Mouse (Mus musculus): ENCODE data around the gene Zan.
A peak's percentile ranks its signal among the peaks of the same experiment; 100 is the strongest.
"Not testable (repeated sequence)": the region's sequence is repeated elsewhere in the genome, so short reads cannot be mapped to it uniquely, and the experiment has no call there.

Gene Zan

DNA sequence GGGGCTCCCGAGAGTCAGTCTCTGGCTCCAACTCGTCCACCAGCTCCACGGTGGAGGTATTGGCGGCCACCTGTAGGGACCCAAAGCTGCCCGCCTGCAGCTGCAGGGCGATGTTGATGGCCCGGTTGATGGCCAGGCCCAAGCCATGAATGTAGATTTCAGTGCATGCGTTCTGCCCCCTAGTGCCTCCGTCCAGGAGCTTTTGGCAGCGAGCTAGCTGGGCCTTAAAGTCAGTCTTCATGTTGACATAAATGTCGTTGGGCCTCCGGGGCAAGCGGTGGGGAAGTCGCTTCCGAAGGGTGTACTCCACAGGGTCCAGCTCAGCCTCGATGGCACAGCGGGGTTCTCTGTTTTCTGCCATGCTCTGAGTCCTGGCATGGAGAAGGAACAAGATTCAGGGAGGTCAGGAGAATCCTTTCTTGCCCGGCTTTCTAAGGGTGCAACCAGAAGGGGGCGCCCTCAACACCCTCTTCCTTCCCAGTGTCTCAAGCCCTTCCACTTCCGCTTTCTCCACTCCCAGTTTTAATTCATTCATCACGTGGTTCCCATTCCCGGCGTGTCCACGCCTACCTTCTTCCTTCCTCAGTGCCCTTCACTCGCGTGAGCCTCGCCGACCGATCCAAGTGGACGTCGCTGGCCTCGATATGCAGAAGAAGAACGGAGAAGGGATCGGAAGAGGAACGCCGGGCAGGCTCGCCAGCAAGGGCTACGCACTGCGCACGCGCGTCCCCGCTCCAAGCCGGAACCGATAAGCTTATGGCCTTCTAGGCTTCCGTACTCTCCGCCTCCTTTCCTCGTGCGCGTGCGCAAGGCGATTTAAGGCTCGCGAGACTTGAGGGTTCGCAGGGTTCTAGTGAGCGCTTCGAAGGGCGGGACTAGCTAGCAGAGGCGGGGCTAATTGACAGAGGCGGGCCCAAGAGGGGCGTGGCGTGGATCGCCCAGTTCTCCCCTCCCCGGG, 25.1 kb upstream of the Zan start, which contains the start of gene Pop7:
TSS of gene Pop7 (minus strand) at position 810 of the 958 bp plus-strand sequence.
- peak; percentile 100 for DNase-seq (ENCODE audit: low spot score)

DNA sequence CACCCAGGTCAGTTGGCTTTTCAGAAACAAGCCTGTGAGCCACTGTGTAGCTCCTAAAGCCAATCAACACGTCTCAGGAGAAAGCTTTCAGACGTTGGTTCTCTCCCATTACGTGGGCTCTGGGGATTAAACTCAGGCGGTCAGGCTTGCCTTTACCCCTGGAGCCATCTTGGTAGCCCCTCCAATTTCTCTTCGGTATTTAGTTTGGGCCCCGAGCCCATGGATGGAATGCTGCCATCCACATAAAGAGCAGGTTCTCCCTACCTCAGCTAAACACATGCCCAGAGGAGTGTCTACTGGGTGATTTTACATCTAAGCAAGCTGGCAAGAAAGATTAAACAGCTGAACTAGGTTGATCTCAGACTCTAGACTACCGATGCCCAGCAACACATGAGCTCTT, 23.3 kb upstream of the Zan start:
- no peak for DNase-seq (ENCODE audit: low spot score)

DNA sequence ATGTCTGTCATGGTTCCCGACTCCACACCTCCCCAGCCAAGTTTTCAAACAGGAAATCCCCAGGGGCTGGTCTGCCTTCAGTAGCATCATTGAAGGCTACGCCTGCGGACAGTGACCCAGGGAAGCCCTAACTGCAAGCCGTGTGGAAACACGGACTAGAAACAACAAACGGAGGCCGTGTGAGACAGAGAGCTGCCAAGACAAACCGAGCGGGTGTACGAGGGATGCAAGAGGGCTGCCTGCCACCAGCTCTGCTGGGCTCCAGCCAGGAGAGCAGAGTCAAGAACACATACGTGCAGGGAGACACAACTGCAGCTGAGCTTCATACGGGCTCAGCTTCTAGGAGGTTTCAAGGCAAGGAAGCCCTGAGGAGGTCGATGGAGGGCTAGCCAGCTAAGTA, 17.0 kb upstream of the Zan start:
- no peak for DNase-seq (ENCODE audit: low spot score)

DNA sequence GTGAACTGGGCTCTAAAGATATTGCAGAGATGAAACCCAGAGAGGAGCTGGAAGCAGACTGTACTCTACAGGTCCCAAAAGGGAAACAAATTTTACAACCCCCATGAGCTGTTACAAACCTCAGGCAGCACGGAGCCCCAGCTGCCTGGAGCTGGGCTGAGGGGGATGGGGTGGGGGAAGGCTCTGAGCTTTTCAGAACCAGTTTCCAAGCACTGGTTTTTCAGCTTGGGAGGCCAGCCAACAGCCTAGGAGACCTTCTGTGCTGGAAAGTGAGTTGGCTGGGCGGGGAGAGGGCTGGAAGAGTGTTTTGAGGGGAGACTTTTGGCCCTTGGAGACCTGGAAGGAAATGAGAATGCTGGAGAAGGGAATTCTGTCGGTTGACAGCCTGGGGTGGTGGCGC, 14.7 kb upstream of the Zan start:
- DNase-seq (ENCODE audit: low spot score) = no peak

DNA sequence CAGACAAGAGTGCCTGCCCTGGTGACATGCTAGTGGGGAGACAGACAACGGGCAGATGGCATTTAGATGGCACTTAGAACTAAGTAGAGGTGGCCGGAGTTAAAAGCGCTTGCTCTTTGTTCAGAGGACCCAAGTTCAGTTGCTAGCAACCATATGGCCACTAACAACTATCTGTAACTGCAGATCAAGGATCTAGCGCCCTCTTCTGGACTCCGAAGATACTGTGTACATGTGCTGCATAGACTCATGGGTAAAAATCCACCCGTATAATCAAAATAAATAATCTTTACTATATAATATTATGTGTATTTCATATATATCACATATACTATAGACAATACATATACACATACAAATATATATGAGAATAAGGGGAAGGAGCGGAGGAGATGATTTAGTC, 10.8 kb upstream of the Zan start:
- DNase-seq (ENCODE audit: low spot score) = no peak

DNA sequence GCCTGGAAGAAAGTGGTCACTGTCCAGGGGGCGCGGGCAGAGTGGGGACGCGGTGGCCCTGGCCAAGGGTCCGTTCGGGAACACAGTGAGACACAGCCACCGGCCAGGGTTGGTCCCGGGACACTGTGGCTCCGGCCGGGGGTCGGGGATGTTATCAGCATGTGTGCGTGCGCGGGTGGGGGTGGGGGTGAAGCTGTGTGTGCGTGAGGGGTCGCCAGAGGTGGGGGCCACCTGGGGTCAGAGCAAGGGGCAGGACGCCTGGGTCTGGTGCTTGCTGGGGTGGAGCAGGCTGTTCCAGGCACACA, 8.9 kb upstream of the Zan start:
- no peak for DNase-seq (ENCODE audit: low spot score)

DNA sequence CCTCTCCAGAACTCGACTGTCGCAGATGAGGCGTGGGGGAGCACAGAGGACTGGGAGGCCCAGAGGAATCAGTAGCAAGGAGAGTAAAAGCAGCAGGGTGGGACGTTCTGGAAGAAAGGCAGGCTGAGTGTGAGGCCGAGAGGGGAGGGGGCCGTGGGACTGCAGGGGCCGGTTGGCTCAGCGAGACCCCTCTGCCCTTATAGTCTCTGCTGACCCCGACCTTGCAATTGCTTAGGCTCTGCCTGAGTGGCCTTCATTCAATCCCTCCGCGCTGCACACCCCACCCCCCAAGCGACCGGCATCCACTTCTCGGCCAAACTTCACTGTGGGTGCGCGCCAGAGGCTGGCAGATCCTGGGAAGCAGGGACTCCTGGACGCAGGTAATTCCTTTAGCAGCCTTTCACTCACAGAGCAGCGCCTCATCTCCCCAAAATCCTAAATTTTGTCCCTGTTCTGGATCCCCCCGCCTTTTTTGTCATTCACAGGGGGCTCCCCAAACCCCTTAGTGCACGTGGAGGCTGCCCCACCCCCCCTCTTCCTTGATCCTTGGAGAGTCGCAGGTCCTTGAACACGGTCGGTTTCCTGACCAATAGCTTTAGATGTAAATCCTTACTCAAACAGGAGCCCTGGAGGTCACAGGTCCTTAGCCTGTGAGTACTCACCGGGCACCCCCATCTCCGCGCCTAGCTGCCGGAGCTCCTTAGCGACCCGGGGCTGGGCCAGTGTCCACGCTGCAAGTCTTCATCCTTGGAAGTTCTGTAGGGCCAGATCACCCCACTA, 8.4 kb upstream of the Zan start:
- no peak for DNase-seq (ENCODE audit: low spot score)

DNA sequence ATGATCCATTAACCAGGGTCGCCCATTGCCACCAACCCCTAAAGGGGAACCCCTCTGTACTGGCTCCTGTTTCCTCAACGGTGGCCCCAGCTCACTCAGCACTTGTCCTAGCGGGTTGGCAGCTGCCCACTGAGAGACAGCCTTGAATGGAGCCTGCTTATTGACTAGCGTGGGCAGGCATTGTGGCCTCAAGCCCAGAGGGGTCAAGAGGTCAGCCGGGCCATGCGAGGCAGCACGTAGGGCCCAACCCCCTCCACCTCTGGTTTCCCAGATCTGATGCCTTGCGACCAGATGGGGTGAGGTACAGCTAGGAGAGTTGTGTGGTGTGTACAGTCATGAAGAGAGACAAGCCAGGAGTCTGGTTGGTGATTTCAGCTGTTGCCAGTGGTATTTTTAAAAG, 5.0 kb upstream of the Zan start:
- DNase-seq (ENCODE audit: low spot score) = peak; percentile 9

DNA sequence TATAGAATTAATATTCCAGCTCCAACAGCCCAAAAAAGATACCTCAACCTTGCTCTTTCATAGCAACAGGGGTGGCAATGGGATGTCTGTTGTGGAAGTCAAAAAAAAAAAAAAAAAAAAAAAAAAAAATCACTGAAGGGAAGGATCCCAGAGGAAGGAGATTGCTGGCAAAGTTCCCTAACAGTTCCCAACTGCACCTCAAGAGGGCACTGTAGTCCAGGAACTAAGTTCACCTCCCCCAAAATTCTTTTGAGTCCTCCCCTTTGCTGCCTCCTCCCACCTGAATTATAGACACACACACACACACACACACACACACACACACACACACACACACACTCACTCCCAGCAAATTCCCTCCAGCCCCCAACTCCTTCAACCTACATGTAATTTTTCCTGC, 4.3 kb upstream of the Zan start:
- DNase-seq (ENCODE audit: low spot score) = peak; percentile 82

DNA sequence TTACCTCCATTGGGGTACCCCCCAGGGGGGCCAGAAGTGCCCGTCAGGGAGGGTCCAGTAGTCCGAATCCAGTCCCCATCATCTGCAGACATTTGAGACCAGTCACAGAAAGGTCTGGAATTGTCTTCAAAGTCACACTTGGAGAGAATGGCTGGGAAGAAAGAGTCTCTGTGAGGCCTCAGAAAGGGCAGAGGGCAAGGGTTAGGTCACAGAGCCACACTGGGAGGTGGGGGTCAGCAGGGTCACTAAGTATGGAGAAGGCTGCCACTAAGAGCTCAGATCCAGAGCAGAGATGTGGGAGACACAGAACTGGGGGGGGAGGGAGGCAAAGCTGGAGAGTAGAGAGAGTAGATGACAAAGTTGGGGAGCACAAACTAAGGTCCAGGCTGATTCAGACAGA, 2.5 kb downstream of the Zan start:
- no peak for DNase-seq (ENCODE audit: low spot score)

DNA sequence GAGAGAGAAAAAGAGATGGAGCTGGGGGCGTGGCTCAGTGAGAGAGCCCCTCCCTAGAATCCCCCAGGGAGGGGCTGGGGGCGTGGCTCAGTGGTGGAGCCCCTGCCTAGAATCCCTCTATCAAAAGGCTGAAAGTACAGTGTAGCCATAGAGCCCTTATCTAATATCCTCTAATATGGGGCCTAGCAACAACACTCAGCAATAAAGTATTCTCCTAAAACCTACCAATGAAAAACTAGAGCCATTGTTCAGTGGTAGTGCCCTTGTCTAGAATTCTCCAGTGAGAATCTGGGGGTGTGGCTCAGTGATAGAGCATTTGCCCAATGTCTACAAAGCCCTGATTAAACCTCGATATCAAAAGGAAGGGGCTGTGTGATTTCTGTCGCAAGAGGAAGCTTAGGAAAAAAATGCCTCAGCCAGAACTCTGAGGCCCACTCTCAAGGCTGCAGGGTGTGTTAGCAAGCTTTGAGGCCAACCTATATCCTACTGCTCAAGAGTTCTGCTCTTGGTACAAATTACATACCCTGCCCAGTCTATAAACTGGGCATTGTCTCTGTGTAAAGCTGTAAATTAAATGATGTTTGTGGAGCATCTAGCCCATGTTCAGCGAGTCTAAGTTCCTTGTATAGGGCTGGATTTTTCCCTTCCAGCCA, 4.5 kb downstream of the Zan start:
- DNase-seq (ENCODE audit: low spot score) = no peak

DNA sequence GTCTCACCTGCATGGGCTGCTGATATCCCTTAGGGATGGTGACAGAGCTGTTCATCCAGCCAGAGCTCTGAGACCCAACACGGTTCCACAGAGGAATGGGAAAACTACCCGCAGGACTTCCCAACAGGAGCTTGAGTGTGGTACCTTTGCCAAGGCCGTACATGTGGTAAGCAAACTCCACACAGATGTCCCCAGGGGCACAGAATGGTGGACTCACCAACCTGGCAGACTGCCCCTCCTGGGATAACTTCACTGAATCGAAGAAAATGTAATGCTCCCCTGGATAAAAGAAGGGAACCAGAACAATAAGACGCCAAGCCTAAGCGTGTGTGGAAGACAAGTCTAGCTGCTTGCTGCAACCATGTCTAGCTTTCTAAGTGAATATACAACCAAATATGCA, 9.9 kb downstream of the Zan start:
- no peak for DNase-seq (ENCODE audit: low spot score)

DNA sequence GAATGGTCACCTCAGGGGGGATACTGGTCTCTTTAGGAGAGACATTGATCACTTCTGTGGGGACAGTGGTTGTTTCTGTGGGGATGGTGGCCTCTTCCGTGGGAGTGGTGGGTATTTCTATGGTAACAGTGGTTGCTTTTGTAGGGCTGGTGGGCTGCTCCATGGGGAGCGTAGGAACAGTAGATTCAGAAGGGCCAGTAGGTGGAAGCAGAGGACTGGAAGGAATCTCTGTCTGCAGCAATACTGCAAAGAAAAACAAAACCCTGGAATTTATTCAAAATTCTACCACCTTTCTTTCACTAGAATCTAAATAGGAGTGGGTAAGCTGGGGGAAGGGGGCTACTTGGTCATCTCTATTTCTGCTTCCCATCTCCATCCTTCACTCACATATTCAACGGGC, 11.8 kb downstream of the Zan start:
- DNase-seq (ENCODE audit: low spot score) = no peak

DNA sequence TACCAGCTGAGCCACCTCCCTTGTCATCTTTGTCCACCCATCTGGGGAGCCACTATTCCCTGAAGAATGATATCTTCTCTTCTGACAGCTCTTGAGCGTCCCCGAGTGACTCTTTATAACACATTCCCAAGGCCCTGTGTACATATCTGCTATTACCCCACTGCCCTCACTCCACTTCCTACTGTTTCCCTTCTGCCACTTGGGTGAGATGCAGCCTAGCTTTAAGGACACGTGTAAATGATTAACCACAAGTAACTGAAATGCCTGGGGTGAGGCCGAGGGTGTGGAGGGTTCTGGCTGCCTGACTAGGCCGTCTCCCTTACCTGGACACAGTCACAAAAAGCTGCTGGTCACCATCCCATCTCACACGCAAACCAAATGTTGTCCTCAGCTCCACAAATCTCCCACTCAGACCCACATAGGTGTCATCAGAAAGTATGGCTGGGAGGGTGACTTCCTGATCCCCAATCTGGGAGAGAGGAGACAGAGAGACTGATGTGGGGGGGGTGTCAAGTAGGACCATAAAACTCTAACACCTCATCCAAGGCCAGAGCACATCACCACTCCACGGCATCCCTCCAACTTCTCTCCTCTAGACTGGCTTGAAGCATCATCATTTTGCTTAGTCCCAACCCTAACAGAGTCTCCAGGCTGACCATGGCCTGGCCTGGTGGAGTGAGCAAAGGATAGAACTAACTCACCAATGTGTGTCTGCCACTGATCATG, 20.8 kb downstream of the Zan start:
- DNase-seq (ENCODE audit: low spot score) = peak; percentile 22

DNA sequence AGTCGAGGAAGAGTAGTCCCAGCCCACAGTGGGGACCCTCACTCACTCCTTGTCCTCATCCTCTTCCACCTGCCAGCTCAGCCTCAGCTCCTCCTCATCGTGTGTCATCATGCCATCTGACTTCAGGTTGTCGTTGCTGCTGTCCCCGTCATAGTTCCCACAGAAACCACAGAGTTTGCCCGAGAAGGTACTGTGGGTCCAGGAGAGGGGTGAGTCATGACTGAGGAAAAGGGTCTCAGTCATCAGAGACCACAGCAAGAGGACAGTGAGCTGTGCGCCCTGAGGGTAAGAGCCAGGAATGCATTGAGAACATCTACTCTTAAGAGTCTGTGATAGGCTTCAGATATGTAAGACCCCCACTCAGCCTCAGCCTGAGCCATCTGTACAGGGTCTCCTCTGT, 21.7 kb downstream of the Zan start:
- DNase-seq (ENCODE audit: low spot score) = no peak

DNA sequence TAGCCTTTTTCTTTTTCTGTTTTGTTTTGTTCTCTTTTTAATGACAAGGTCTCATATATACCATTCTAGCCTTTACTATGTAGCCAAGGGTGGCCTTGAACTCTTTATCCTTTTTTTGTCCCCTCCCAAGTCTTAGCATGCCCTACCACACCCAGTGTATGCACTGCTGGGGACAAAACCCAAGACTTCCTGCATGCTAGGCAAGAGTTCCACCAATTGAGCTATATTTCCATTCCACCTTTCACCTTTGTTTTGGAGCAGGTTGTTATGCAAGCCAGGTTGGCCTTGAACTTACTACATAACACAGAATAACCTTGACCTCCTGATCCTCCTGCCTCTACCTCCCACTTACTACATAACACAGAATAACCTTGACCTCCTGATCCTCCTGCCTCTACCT, 31.3 kb downstream of the Zan start:
- no peak for DNase-seq (ENCODE audit: low spot score)

DNA sequence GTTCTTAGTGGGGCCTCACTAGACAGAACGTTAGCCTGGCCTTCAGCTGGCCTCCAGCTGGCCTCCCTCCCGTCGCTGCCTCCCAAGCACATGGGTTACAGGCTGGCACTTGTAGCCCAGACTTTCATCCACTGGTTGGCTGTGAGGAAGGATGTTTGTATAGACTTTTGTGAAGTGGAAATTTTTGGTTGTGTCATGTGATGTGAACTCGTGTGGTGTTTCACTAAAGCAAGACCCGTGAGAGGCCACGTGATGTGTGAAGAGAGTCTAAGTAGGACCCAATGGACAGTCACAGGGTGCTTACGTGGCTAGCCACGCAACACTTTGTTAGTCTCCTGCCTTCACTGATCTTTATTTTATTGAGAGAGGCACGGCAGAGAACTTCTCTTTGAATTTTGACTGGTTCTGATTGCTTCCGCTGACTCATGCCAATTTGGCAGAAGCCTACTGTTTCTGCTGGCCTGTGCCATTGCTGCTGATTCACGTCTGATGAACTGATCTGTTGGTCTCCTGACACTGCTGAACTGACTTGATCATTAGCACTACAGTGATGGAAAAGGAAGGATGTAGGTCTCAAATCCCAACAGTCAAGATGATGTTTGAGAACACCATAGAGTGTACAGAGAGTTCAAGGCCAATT, 36.5 kb downstream of the Zan start:
- DNase-seq (ENCODE audit: low spot score) = no peak

DNA sequence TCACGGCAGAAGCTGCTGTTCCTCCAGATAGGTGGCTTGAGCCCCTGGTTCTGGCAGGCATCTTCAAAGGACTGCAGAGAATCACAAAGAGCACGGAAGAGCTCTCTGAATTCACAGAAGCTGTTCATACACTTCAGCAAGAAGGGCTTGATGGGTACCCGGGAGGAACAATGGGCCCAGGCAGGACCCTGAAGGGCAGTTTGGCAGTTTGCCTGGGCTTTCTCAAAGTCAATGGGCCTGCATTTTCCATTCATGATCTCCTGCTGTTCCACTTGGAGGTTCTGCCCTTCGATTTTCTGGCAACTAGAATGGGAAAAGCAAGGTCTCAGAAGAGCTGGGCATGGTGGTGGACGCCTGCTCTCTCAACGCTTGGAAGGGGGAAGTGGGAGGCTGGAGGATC, 43.0 kb downstream of the Zan start:
- no peak for DNase-seq (ENCODE audit: low spot score)

DNA sequence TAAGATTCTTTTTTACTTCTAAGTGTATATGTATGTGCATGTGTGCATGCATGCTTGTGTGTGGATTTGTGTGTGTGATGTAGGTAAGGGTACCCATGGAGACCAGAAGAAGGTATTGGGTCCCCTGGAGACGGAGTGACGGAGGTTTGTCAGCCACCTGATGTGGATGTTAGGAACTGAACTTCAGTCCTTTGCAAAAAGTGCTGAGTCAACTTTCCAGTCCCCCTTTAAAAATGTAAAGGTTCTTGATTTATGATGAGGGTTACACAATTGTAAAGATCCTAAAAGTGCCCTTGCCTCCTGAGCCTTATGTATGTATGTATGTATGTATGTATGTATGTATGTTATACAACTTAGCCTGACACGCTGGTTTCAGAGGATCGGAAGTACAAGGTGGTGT, 46.5 kb downstream of the Zan start:
- DNase-seq (ENCODE audit: low spot score) = not testable (repeated sequence)

DNA sequence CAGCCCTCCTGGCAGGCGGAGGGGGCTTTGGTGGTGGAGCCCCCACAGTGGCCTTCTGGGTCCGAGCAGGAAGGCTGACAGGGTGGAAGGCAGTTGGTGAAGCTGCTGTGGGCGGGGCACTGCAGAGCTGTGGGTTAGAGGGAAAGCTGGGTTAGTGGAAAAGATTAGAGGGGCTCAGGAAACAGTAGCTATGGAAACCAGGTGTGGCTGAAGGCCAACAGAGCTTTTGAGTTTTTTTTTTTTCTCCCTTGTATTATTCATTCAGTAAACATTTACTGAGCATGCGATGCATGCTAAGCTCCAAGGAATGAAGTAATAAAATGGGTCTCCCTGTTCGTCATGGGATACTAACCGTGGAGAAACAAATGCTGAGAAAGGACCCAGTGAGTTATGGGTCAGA, 51.2 kb downstream of the Zan start:
- DNase-seq (ENCODE audit: low spot score) = peak; percentile 10

DNA sequence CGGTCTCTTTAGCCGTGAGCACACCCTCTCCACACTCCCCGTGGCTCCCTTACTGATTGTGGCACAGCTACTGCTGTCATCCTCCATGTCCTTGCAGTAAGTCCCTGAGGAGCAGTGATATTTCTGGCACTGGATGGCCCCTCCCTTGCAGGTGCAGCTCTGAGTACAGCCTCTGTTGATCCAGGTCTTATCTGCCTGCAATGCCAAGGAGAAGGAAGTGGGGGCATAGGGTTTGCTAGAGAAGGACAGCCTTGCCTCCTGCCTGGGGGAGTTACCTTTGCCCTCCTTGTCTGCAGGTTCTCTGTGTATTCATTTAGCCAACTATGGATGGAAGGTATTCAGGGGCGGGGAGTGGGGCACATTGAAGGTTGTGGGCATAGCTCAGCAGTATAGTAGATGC, 57.0 kb downstream of the Zan start:
- DNase-seq (ENCODE audit: low spot score) = no peak

DNA sequence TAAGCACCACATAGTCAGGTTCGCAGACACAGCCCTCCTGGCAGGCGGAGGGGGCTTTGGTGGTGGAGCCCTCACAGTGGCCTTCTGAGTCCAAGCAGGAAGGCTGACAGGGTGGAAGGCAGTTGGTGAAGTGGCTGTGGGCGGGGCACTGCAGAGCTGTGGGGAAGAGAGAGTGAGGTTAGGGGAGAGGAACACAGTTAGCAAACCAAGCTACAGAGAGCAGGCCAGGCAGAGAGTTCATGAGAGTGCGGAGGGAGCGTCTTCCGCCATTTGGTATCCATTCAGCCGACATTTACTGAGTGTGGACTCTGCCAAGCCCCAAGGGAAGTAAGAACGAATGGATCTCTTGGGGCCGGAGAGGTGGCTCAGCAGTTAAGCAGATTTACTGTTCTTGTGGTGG, 57.8 kb downstream of the Zan start:
- DNase-seq (ENCODE audit: low spot score) = peak; percentile 12

Measured in urinary bladder, postnatal 14 days (tissue).